Mouse (Mus musculus) hindbrain, postnatal 0 days (tissue): ENCODE measurements around the gene Ttf2. TPM values are rescaled to one million over a fixed set of nuclear protein-coding genes. Genes with fewer than 3 reads are reported as not detected.
A peak's percentile ranks its signal among the peaks of the same experiment; 100 is the strongest.

ENCODE experiments used
- ATAC-seq: fragments of 200-750 bp; cut with Nextera tagmentation; 2 replicates; pipeline ENCODE4 v1.8.0; 2017; ENCODE audit warnings: mild to moderate bottlenecking, moderate TSS enrichment, moderate library complexity
- DNase-seq: peaks from one replicate; pipeline ENCODE4 v3.0.0-alpha.2; 2015; ENCODE audit warnings: low spot score
- H3K27ac ChIP-seq: fragments of 300-500 bp; sonication (generic); 2 replicates; pipeline ENCODE4 v1.5.1; 2014; ENCODE audit warnings: mild to moderate bottlenecking
- H3K27me3 ChIP-seq: fragments of 300-500 bp; sonication (generic); 2 replicates; pipeline ENCODE4 v1.6.1; 2014; ENCODE audit warnings: low read length, mixed read lengths; ENCODE audit not compliant: insufficient read depth
- H3K36me3 ChIP-seq: fragments of 300-500 bp; sonication (generic); 2 replicates; pipeline ENCODE4 v1.6.1; 2014; ENCODE audit warnings: low read length, mixed read lengths; ENCODE audit not compliant: insufficient read depth
- H3K4me1 ChIP-seq: fragments of 300-500 bp; sonication (generic); 2 replicates; pipeline ENCODE4 v1.6.1; 2014; ENCODE audit warnings: antibody characterized with exemption, low read length, mixed read lengths; ENCODE audit not compliant: insufficient read depth
- H3K4me2 ChIP-seq: fragments of 300-500 bp; sonication (generic); 2 replicates; pipeline ENCODE4 v1.6.1; 2014; ENCODE audit warnings: low read depth, mild to moderate bottlenecking, low read length, moderate library complexity, mixed read lengths
- H3K4me3 ChIP-seq: fragments of 300-500 bp; sonication (generic); 2 replicates; pipeline ENCODE4 v1.5.1; 2014; ENCODE audit warnings: low read length
- H3K9ac ChIP-seq: fragments of 300-500 bp; sonication (generic); replicated peaks from 2 replicates; pipeline ENCODE4 v1.6.1; 2014; ENCODE audit warnings: mild to moderate bottlenecking, low read length, moderate library complexity, mixed read lengths
- H3K9me3 ChIP-seq: fragments of 300-500 bp; sonication (generic); 2 replicates; pipeline ENCODE4 v1.6.1; 2016; ENCODE audit warnings: low read length, mixed read lengths
- CTCF ChIP-seq: IDR thresholded peaks from 2 replicates; pipeline ENCODE4 v1.5.1; 2016; ENCODE audit warnings: antibody characterized with exemption, control low read depth, low read depth
- WGBS: fragments of 180-500 bp; shearing (Covaris S2); extraction: QIAGEN DNeasy Blood & Tissue Kit; methylation state at CpG from one replicate; pipeline ENCODE4 v1.1.7; 2014; 5-methylcytosine and 5-hydroxymethylcytosine counted together
- polyA plus RNA-seq: library from polyadenylated mRNA; unstranded; fragments of >200 nt; fragmentation: Nextera tagmentation; extraction: Ambion mirVana; gene quantifications from 2 replicates; pipeline ENCODE4 v1.2.1, GENCODE M21; 2015
- total RNA-seq: library from RNA; depleted of rRNA; stranded (reverse); fragments of >200 nt; gene quantifications from 2 replicates; pipeline ENCODE4 v1.2.3, GENCODE M21; 2014

The Ttf2 gene
- total and polyA plus RNA-seq, 2 experiments from 2014 or later, result 3.3 to 8.4 TPM

DNA sequence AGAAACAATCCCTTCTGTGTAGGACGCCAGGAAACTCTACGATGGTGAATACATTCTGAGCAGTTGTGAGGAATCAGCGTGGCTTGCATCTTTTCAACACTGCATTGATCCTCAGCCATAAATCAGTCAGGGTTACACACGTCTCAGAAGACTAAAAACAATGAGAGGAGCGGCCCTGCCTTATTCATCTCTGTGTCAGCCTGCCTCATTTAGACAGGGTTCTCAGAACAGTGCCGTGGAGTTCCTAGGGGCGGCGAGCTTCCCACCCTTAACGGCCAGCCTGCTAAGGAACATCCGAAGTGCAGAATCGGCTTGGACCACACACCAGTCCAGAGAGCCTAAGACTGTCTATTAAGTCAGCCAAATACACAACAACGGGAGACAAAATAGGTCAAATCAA is 20.0 kb upstream of the Ttf2 start:
- peak; percentile 41 for DNase-seq

DNA sequence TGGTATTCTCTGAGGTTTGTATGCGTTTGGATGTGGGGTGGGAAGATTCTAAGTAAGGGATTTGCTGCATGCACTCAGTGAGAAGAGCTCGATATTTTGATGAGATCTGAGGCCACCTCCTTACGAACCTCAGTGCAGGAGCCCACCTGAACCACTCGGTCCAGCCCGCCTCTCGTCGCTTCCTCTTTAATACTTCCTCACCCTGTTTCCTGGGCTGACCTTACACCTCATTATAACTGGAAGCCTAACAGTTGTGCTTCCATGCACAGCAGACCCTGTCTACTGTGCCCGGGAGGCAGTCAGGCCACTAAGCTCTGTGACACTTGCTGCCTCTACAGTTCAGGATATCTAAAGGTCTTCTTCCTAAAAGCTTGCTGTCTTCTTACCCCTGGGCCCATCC is 9.8 kb upstream of the Ttf2 start:
- ATAC-seq (no peak), DNase-seq (no peak)
- Histone ChIP-seq H3K27me3 (no peaks in the 10 kb centered on the region), H3K4me3 (no peak overlapping the region), H3K27ac (no peak overlapping the region), H3K4me2 (no peak overlapping the region), H3K9me3 (no peaks in the 10 kb centered on the region), H3K4me1 (no peaks in the 10 kb centered on the region), H3K9ac (no peak overlapping the region), H3K36me3 (no peaks in the 10 kb centered on the region)
- 83% methylated on average over 8 of the region's 8 CpGs for WGBS
- no peak for TF ChIP-seq CTCF

More for the DNA sequence above, 20.0 kb upstream of the Ttf2 start:
- H3K4me1 ChIP-seq, result no peaks in the 10 kb centered on the region; the same call in none of the 2 replicates
- no peaks in the 10 kb centered on the region for H3K36me3 ChIP-seq
- H3K4me3 ChIP-seq, result no peak overlapping the region
- peak; percentile 35 for TF ChIP-seq CTCF
- no peak overlapping the region for H3K27ac ChIP-seq
- WGBS, result 26% methylated on average over 12 of the region's 12 CpGs
- no peak overlapping the region for H3K9ac ChIP-seq
- no peaks in the 10 kb centered on the region for H3K9me3 ChIP-seq
- peak; percentile 46; the same call in 1 of the 2 replicates for ATAC-seq
- no peak overlapping the region for H3K4me2 ChIP-seq
- H3K27me3 ChIP-seq, result no peaks in the 10 kb centered on the region

DNA sequence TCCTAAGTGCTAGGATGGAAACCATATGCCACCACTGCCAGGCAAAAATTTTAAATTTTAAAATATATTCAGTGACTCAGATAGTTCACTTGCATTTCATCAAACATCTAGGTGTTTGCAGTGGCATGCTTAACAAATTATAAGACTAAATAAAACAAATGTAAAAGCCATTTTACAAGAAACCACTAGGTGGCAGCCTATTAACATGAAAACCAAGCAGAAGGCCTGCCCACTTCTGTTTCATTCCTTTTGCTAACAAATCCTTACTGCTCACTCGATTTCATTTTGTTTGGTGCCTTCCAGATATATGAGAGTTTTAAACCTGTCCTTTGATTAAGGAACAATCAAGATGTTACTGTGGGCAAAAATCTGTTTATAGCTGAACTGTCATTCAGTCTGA is 4.4 kb upstream of the Ttf2 start:
- Histone ChIP-seq H3K36me3 (no peaks in the 10 kb centered on the region), H3K9ac (no peak overlapping the region), H3K4me3 (no peak overlapping the region), H3K27ac (no peak overlapping the region), H3K9me3 (no peaks in the 10 kb centered on the region), H3K27me3 (no peaks in the 10 kb centered on the region), H3K4me1 (no peaks in the 10 kb centered on the region; the same call in 1 of the 2 replicates), H3K4me2 (no peak overlapping the region)
- 0% methylated on average over 1 of the region's 1 CpGs for WGBS
- peak; percentile 82 for TF ChIP-seq CTCF
- DNase-seq (peak; percentile 82), ATAC-seq (no peak)

- DNase-seq (peak; percentile 82), ATAC-seq (0 out of 2 replicates have a peak, but pooled peaks have one; percentile 38)
- TF ChIP-seq CTCF, result peak; percentile 81
- Histone ChIP-seq H3K27me3 (no peaks in the 10 kb centered on the region), H3K4me1 (no peaks in the 10 kb centered on the region), H3K9ac (no peak overlapping the region), H3K27ac (no peak overlapping the region), H3K9me3 (no peaks in the 10 kb centered on the region), H3K4me3 (no peak overlapping the region), H3K36me3 (0 out of 2 replicates have a peak, but pooled peaks cover 3% of the 10 kb centered on the region), H3K4me2 (no peak overlapping the region)
- 73% methylated on average over 14 of the region's 14 CpGs for WGBS
Observed at GRCm38 (mm10) chr3:100963849-100964542, 5.5 kb downstream of the Ttf2 start.

- DNase-seq (no peak), ATAC-seq (no peak)
- Histone ChIP-seq H3K27me3 (no peaks in the 10 kb centered on the region), H3K9ac (no peak overlapping the region), H3K9me3 (no peaks in the 10 kb centered on the region), H3K27ac (no peak overlapping the region), H3K4me3 (no peak overlapping the region), H3K36me3 (0 out of 2 replicates have a peak, but pooled peaks cover 3% of the 10 kb centered on the region), H3K4me2 (no peak overlapping the region), H3K4me1 (no peaks in the 10 kb centered on the region)
- no peak for TF ChIP-seq CTCF
- WGBS, result 83% methylated on average over 7 of the region's 7 CpGs
Observed at GRCm38 (mm10) chr3:100961501-100961900, 8.0 kb downstream of the Ttf2 start.

DNA sequence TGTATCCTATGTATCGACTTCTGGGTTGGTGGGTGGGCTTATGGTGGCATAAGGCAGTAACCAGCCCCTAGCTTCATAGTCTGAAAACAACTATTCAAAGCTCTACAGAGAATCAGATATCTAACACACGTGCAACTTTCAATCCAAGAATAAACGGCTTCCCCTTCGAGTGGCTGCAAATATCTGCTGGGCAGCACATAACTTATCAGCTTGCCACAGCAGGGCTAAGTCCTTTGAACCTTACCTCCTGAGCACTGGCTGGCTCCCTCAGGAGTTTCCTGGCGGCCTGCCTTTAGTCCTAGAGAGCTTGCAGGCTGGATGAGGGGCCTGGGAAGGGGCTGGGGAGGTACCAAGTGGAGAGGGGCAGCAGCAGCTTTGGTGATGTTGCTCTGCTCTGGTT is 8.5 kb downstream of the Ttf2 start:
- ATAC-seq, result no peak
- TF ChIP-seq CTCF, result no peak
- Histone ChIP-seq H3K27me3 (no peaks in the 10 kb centered on the region), H3K4me1 (no peaks in the 10 kb centered on the region), H3K36me3 (0 out of 2 replicates have a peak, but pooled peaks cover 3% of the 10 kb centered on the region), H3K27ac (no peak overlapping the region), H3K4me3 (no peak overlapping the region), H3K4me2 (no peak overlapping the region), H3K9ac (no peak overlapping the region), H3K9me3 (no peaks in the 10 kb centered on the region)
- 82% methylated on average over 5 of the region's 5 CpGs for WGBS
- no peak for DNase-seq

DNA sequence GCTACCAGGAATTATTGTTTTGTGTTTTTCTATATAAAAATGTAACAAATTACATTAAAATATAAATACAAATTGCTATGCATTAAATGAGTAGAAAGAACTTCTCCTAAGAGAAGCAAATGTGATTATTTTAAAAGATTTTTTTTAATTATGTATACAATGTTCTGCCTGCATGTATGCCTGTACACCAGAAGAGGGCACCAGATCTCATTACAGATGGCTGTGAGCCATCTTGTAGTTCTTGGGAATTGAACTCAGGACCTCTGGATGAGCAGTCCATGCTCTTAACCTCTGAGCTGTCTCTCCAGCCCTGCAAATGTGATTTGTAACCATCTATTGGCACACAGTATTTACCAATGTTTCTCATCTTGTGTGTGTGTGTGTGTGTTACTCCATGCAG is 14.8 kb downstream of the Ttf2 start:
- Histone ChIP-seq H3K9ac (no peak overlapping the region), H3K36me3 (0 out of 2 replicates have a peak, but pooled peaks cover 3% of the 10 kb centered on the region), H3K4me2 (no peak overlapping the region), H3K9me3 (no peaks in the 10 kb centered on the region), H3K27me3 (no peaks in the 10 kb centered on the region), H3K4me1 (no peaks in the 10 kb centered on the region), H3K27ac (no peak overlapping the region), H3K4me3 (no peak overlapping the region)
- peak; percentile 46 for TF ChIP-seq CTCF
- DNase-seq (no peak), ATAC-seq (no peak)
